Mouse (Mus musculus) midbrain, embryonic 10.5 days (tissue): ENCODE measurements at regions not wholly inside any gene's neighbourhood (a gene's known extent, or its start where the extent isn't known, plus 50 kb on each side); places are given as distances from the start of the nearest gene placed in this dataset.

Experiments used
- DNase-seq: peaks from one replicate; pipeline ENCODE4 v3.0.0-alpha.2; 2017; ENCODE audit warnings: low spot score
- H3K27ac ChIP-seq: fragments of 300-500 bp; sonication (generic); replicated peaks from 2 replicates; pipeline ENCODE4 v1.5.1; 2016; ENCODE audit warnings: mild to moderate bottlenecking
- H3K27me3 ChIP-seq: fragments of 300-500 bp; sonication (generic); 2 replicates; pipeline ENCODE4 v1.6.1; 2016; ENCODE audit warnings: low read depth, mild to moderate bottlenecking; ENCODE audit not compliant: poor library complexity, severe bottlenecking
- H3K36me3 ChIP-seq: fragments of 300-500 bp; sonication (generic); 2 replicates; pipeline ENCODE4 v1.6.1; 2016; ENCODE audit warnings: mild to moderate bottlenecking, moderate library complexity
- H3K4me1 ChIP-seq: fragments of 300-500 bp; sonication (generic); 2 replicates; pipeline ENCODE4 v1.6.1; 2016
- H3K4me3 ChIP-seq: fragments of 300-500 bp; sonication (generic); 2 replicates; pipeline ENCODE4 v1.5.1; 2016; ENCODE audit warnings: mild to moderate bottlenecking, moderate library complexity
- H3K9me3 ChIP-seq: fragments of 300-500 bp; sonication (generic); replicated peaks from 2 replicates; pipeline ENCODE4 v1.6.1; 2016; ENCODE audit warnings: mild to moderate bottlenecking
- WGBS: fragments of 180-500 bp; shearing (Covaris S2); methylation state at CpG from one replicate; pipeline ENCODE4 v1.1.7; 2016; 5-methylcytosine and 5-hydroxymethylcytosine counted together

GRCm38 (mm10) chr15:85672376-85672775, 62.4 kb upstream of the Ppara start:
- WGBS, result 91% methylated on average over 3 of the region's 3 CpGs
- no peaks in the 10 kb centered on the region for H3K9me3 ChIP-seq
- H3K36me3 ChIP-seq, result no peaks in the 10 kb centered on the region
- H3K4me3 ChIP-seq, result no peak overlapping the region
- peaks cover 19% of the 10 kb centered on the region for H3K4me1 ChIP-seq
- no peak for DNase-seq
- peaks cover 100% of the 10 kb centered on the region for H3K27me3 ChIP-seq
- no peak overlapping the region for H3K27ac ChIP-seq

- no peak for DNase-seq
- 80% methylated on average over 3 of the region's 3 CpGs for WGBS
- no peaks in the 10 kb centered on the region for H3K36me3 ChIP-seq
- peaks cover 19% of the 10 kb centered on the region for H3K4me1 ChIP-seq
- H3K27me3 ChIP-seq, result peaks cover 100% of the 10 kb centered on the region
- no peak overlapping the region for H3K4me3 ChIP-seq
- H3K9me3 ChIP-seq, result no peaks in the 10 kb centered on the region
- no peak overlapping the region for H3K27ac ChIP-seq
These were observed 61.9 kb upstream of the Ppara start for GRCm38 (mm10) chr15:85672931-85673330.

GRCm38 (mm10) chr15:85673506-85673905, 61.3 kb upstream of the Ppara start:
- no peaks in the 10 kb centered on the region for H3K36me3 ChIP-seq
- 86% methylated on average over 9 of the region's 9 CpGs for WGBS
- H3K27ac ChIP-seq, result no peak overlapping the region
- H3K9me3 ChIP-seq, result no peaks in the 10 kb centered on the region
- H3K4me3 ChIP-seq, result no peak overlapping the region
- peaks cover 100% of the 10 kb centered on the region for H3K27me3 ChIP-seq
- DNase-seq, result no peak
- H3K4me1 ChIP-seq, result peaks cover 19% of the 10 kb centered on the region

GRCm38 (mm10) chr15:85674191-85674984, 60.4 kb upstream of the Ppara start:
- Histone ChIP-seq H3K4me1 (peaks cover 19% of the 10 kb centered on the region), H3K4me3 (no peak overlapping the region), H3K27ac (no peak overlapping the region), H3K36me3 (no peaks in the 10 kb centered on the region), H3K27me3 (peaks cover 100% of the 10 kb centered on the region), H3K9me3 (no peaks in the 10 kb centered on the region)
- no peak for DNase-seq
- WGBS, result 91% methylated on average over 9 of the region's 9 CpGs

- Histone ChIP-seq H3K4me1 (peaks cover 18% of the 10 kb centered on the region), H3K9me3 (no peaks in the 10 kb centered on the region), H3K27ac (no peak overlapping the region), H3K27me3 (peaks cover 100% of the 10 kb centered on the region), H3K36me3 (no peaks in the 10 kb centered on the region), H3K4me3 (no peak overlapping the region)
- no peak for DNase-seq
- WGBS, result 91% methylated on average over 7 of the region's 7 CpGs
These were observed 59.7 kb upstream of the Ppara start for GRCm38 (mm10) chr15:85675126-85675525.

GRCm38 (mm10) chr15:85675736-85676135, 59.0 kb upstream of the Ppara start:
- DNase-seq, result no peak
- Histone ChIP-seq H3K9me3 (no peaks in the 10 kb centered on the region), H3K4me1 (peaks cover 12% of the 10 kb centered on the region), H3K27ac (no peak overlapping the region), H3K27me3 (peaks cover 100% of the 10 kb centered on the region), H3K36me3 (no peaks in the 10 kb centered on the region), H3K4me3 (no peak overlapping the region)
- 83% methylated on average over 5 of the region's 5 CpGs for WGBS

- Histone ChIP-seq H3K4me3 (no peak overlapping the region), H3K36me3 (no peaks in the 10 kb centered on the region), H3K9me3 (no peaks in the 10 kb centered on the region), H3K4me1 (peaks cover 8% of the 10 kb centered on the region), H3K27me3 (peaks cover 100% of the 10 kb centered on the region), H3K27ac (no peak overlapping the region)
- 83% methylated on average over 3 of the region's 3 CpGs for WGBS
- no peak for DNase-seq
These were observed 58.6 kb upstream of the Ppara start for GRCm38 (mm10) chr15:85676156-85676555.

- Histone ChIP-seq H3K4me3 (no peak overlapping the region), H3K36me3 (no peaks in the 10 kb centered on the region), H3K27ac (no peak overlapping the region), H3K4me1 (peaks cover under 1% of the 10 kb centered on the region; the same call in 1 of the 2 replicates), H3K27me3 (peaks cover 100% of the 10 kb centered on the region), H3K9me3 (no peaks in the 10 kb centered on the region)
- WGBS, result 82% methylated on average over 10 of the region's 10 CpGs
- no peak for DNase-seq
These were observed 57.9 kb upstream of the Ppara start for GRCm38 (mm10) chr15:85676871-85677270.

GRCm38 (mm10) chr15:85677381-85677780, 57.4 kb upstream of the Ppara start:
- Histone ChIP-seq H3K9me3 (no peaks in the 10 kb centered on the region), H3K27ac (no peak overlapping the region), H3K4me3 (no peak overlapping the region), H3K36me3 (no peaks in the 10 kb centered on the region), H3K4me1 (no peaks in the 10 kb centered on the region), H3K27me3 (peaks cover 100% of the 10 kb centered on the region)
- 86% methylated on average over 6 of the region's 6 CpGs for WGBS
- DNase-seq, result no peak

GRCm38 (mm10) chr15:85677855-85678254, 56.9 kb upstream of the Ppara start:
- no peak overlapping the region for H3K27ac ChIP-seq
- 87% methylated on average over 10 of the region's 10 CpGs for whole genome bisulfite sequencing
- peaks cover 97% of the 10 kb centered on the region for H3K27me3 ChIP-seq

GRCm38 (mm10) chr15:85678351-85678895, 56.4 kb upstream of the Ppara start:
- Histone ChIP-seq H3K36me3 (no peaks in the 10 kb centered on the region), H3K9me3 (no peaks in the 10 kb centered on the region), H3K4me3 (no peak overlapping the region), H3K4me1 (no peaks in the 10 kb centered on the region), H3K27me3 (peaks cover 97% of the 10 kb centered on the region), H3K27ac (no peak overlapping the region)
- WGBS, result 89% methylated on average over 15 of the region's 15 CpGs
- no peak for DNase-seq

More at GRCm38 (mm10) chr15:85677855-85678254, 56.9 kb upstream of the Ppara start:
- Histone ChIP-seq H3K36me3 (no peaks in the 10 kb centered on the region), H3K9me3 (no peaks in the 10 kb centered on the region), H3K4me1 (no peaks in the 10 kb centered on the region), H3K4me3 (no peak overlapping the region)
- DNase-seq, result no peak

GRCm38 (mm10) chr15:85678981-85679708, 55.6 kb upstream of the Ppara start:
- no peaks in the 10 kb centered on the region for H3K4me1 ChIP-seq
- H3K27ac ChIP-seq, result no peak overlapping the region
- DNase-seq, result no peak
- no peaks in the 10 kb centered on the region for H3K36me3 ChIP-seq
- no peaks in the 10 kb centered on the region for H3K9me3 ChIP-seq
- no peak overlapping the region for H3K4me3 ChIP-seq
- peaks cover 97% of the 10 kb centered on the region for H3K27me3 ChIP-seq
- whole genome bisulfite sequencing, result 87% methylated on average over 22 of the region's 24 CpGs
